Mouse (Mus musculus): ENCODE measurements around the gene Gm12830.

The Gm12830 gene

GRCm38 (mm10) chr4:114821567-114822192 lies at the start of gene Gm12830:
Gene Gm12830, plus strand, starts transcription at chr4:114821722.
- peak; percentile 12 for DNase-seq (ENCODE audit: low read depth, low spot score)

- no peak for DNase-seq (ENCODE audit: low read depth, low spot score)
Observed at GRCm38 (mm10) chr4:114773316-114773715, 48.2 kb upstream of the Gm12830 start.

- no peak for DNase-seq (ENCODE audit: low read depth, low spot score)
Observed at GRCm38 (mm10) chr4:114777625-114778202, 43.8 kb upstream of the Gm12830 start.

- DNase-seq (ENCODE audit: low read depth, low spot score), result no peak
Observed at GRCm38 (mm10) chr4:114778716-114779474, 42.6 kb upstream of the Gm12830 start.

- no peak for DNase-seq (ENCODE audit: low read depth, low spot score)
Observed at GRCm38 (mm10) chr4:114779475-114779757, 42.1 kb upstream of the Gm12830 start.

- no peak for DNase-seq (ENCODE audit: low read depth, low spot score)
Observed at GRCm38 (mm10) chr4:114779758-114780546, 41.6 kb upstream of the Gm12830 start.

- no peak for DNase-seq (ENCODE audit: low read depth, low spot score)
Observed at GRCm38 (mm10) chr4:114782851-114783250, 38.7 kb upstream of the Gm12830 start.

GRCm38 (mm10) chr4:114784735-114785134 lies 36.8 kb upstream of the Gm12830 start:
- no peak for DNase-seq (ENCODE audit: low read depth, low spot score)

GRCm38 (mm10) chr4:114788856-114789255 lies 32.7 kb upstream of the Gm12830 start:
- DNase-seq (ENCODE audit: low read depth, low spot score), result no peak

- DNase-seq (ENCODE audit: low read depth, low spot score), result no peak
Observed at GRCm38 (mm10) chr4:114791650-114792049, 29.9 kb upstream of the Gm12830 start.

- DNase-seq (ENCODE audit: low read depth, low spot score), result no peak
Observed at GRCm38 (mm10) chr4:114793836-114794235, 27.7 kb upstream of the Gm12830 start.

- DNase-seq (ENCODE audit: low read depth, low spot score), result no peak
Observed at GRCm38 (mm10) chr4:114797254-114797914, 24.1 kb upstream of the Gm12830 start.

GRCm38 (mm10) chr4:114798041-114798624 lies 23.4 kb upstream of the Gm12830 start:
- no peak for DNase-seq (ENCODE audit: low read depth, low spot score)

- DNase-seq (ENCODE audit: low read depth, low spot score), result no peak
Observed at GRCm38 (mm10) chr4:114804096-114804495, 17.4 kb upstream of the Gm12830 start.

- peak; percentile 12 for DNase-seq (ENCODE audit: low read depth, low spot score)
Observed at GRCm38 (mm10) chr4:114818963-114819702, 2.4 kb upstream of the Gm12830 start.

- no peak for DNase-seq (ENCODE audit: low read depth, low spot score)
Observed at GRCm38 (mm10) chr4:114834770-114835581, 13.5 kb downstream of the Gm12830 start.

- no peak for DNase-seq (ENCODE audit: low read depth, low spot score)
Observed at GRCm38 (mm10) chr4:114841336-114841920, 19.9 kb downstream of the Gm12830 start.

- DNase-seq (ENCODE audit: low read depth, low spot score), result no peak
Observed at GRCm38 (mm10) chr4:114842376-114842960, 20.9 kb downstream of the Gm12830 start.

Data from skeletal muscle tissue, adult 2 months (tissue).